Mouse (Mus musculus): Measurements from ENCODE around the gene Aurkaip1. TPM values are rescaled to one million over a fixed set of nuclear protein-coding genes. Genes with fewer than 3 reads are reported as not detected.
"Not testable (repeated sequence)": the region's sequence is repeated elsewhere in the genome, so short reads cannot be mapped to it uniquely, and the experiment has no call there.

Gene Aurkaip1
- 100 to 1,000 TPM; 101 to 109 (median 102) TPM for total RNA-seq (2022)

DNA sequence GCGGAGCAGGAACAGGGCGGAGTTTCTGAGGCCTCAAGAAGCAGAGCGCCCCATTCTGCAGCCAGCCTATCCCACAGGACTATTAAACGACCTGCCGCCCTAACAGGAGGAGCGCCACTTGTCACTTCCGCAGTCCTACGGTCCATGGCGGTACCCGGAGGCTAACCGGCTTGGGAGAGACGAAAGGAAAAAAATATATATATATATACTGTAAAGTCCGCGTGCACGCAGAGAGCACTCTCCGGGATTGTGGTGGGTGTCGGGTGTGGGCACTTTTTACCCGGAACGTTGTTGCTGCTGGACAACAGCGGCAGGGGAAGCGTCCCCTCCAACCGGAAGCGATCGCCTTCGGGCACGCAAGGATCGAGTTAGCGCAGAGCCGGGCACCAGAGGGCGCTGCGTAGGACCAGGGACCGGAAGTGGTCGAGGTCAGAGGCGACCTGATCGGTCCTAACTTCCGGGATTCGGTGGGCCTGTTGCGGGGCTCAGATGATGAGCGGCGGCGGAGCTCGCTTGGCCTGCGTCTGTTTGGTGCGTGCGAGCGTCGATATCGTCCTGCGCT, at the start of gene Aurkaip1:
Aurkaip1 (plus strand) TSS at position 68 of the 562 bp plus-strand sequence.
- DNase-seq (ENCODE audit: low spot score in 2 of 2): peak; percentile 91 to 92

- no peak for DNase-seq (ENCODE audit: low spot score in 2 of 2)
Measured at GRCm38 (mm10) chr4:155783486-155784080, 47.5 kb upstream of the Aurkaip1 start.

DNA sequence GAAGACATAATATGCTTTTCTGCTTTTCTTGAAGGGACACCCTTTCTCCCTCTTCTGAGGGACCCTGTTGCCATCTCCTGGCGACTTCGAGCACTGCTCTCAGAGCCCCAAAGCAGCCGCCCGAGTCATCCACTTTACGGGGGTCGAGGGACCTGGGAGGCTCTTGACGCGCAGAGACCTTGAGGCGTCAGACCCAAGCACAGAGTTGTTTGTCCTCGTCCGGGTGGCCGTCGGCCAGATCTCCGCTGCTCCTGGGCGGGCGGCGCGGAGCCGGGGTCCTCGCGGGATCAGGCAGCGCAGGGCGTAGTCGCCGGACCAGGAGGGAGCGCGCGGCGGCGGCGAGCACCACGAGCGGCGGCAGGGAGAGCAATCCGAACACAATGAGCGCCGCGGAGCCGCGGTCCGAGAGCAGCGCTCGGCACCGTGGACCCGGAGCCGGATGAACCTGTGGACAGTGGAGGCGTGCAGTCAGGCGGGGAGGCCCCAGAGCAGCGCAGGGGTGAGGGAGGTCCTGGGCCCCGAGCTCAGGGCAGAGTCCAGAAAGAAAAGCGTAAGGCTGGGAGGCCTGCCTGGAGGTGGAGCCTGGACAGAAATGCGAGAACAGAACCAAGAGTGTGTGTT, 46.9 kb upstream of the Aurkaip1 start:
- DNase-seq (ENCODE audit: low spot score in 2 of 2): peak in 1 of 2 experiments; percentile 64

GRCm38 (mm10) chr4:155785246-155785645, 45.8 kb upstream of the Aurkaip1 start:
- no peak for DNase-seq (ENCODE audit: low spot score in 2 of 2)

DNA sequence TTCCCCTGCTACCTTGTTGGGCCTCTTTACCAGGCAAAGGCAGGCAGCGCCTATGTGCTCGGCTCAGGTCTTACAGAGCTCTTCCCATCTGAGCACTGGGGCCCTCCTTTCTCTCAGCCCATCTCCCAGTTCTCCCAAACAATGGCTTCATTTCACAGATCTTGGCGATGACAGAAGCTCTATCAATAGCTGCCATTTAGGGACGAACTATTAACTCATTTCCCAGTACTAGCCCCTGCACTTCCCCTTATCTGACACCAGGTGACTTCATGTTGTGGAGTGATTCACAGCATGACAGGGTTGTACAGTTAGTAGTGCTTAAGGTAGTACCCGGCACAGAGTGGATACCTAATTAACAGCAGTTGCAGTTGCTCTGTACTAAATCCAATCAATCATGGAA, 45.3 kb upstream of the Aurkaip1 start, which contains the start of gene Tmem88b:
Tmem88b (minus strand) TSS at position 56 of the 400 bp plus-strand sequence.
- DNase-seq (ENCODE audit: low spot score in 2 of 2): no peak

DNA sequence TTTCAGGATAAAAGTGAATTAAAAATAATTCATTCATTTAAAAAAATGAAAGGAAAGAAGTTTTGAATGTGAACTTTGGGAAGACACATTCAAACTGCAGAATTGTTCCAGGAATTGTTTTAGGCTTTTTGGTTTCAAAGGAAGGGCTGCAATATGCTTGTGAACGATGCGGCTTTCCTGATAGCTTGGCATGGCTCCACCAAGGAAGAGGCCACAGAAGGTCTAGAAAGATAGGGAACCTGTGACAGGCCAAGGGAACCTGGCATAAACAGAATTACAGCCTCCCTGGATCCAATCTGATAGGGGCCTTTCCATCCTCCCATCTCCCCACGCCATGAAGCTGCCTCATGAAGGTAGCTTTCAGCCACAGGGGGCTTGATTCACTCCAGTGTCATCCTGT, 42.8 kb upstream of the Aurkaip1 start:
- no peak for DNase-seq (ENCODE audit: low spot score in 2 of 2)

GRCm38 (mm10) chr4:155788833-155789232, 42.2 kb upstream of the Aurkaip1 start:
- not testable (repeated sequence) for DNase-seq (ENCODE audit: low spot score in 2 of 2)

DNA sequence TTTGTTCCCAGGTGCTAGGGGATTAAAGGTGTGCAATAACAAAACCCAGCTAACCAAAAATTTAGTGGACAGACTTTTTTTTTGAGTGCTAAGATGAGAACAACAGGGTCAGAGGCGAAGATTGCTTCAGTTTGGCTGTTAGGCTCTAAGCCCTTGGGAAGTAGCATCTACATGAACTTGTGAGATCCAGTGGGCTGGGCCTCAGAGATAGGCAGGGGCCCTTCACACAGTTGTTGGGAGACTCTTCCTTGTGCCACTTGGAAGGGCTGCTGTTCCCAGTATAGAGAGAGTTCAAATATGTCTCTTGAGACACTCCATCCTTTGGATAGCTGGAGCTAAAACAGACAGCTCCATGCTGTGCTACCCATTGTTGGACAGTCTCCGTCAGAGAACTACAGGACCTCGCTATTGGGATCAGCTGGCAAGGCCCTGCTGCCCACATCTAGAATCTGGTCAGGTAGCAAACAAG, 41.0 kb upstream of the Aurkaip1 start, which contains the start of gene Ankrd65:
Ankrd65 (plus strand) TSS at position 419 of the 469 bp plus-strand sequence.
- DNase-seq (ENCODE audit: low spot score in 2 of 2): no peak

DNA sequence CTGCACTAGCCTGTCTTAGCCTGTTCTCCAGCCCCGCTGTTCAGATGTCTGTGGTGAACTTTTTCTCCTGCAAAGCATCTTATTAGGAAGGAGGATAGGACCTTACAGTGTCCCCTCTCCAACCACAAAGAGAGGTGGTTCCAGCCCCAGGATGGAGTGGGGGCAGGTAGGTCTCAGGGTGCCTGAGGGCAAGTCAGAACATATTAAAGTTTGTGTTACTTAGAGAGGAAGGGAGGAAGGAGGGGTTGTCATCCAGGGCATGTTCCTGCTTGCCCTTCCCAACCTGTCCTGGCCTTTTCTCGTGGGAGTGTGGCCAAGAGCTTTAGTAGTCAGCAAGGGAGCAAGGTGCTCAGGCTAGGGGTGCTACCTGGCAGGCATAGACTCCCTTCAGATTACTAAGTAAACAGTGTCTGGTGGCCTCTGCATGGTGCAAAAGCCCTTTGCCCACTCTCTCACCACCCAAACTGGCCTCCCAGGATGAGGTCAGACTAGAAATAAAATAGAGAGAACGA, 40.4 kb upstream of the Aurkaip1 start:
- DNase-seq (ENCODE audit: low spot score in 2 of 2): no peak

GRCm38 (mm10) chr4:155791240-155791933, 39.7 kb upstream of the Aurkaip1 start:
- DNase-seq (ENCODE audit: low spot score in 2 of 2): no peak

GRCm38 (mm10) chr4:155793730-155794129, 37.3 kb upstream of the Aurkaip1 start:
- no peak for DNase-seq (ENCODE audit: low spot score in 2 of 2)

GRCm38 (mm10) chr4:155802075-155802474, 29.0 kb upstream of the Aurkaip1 start:
- no peak for DNase-seq (ENCODE audit: low spot score in 2 of 2)

- no peak for DNase-seq (ENCODE audit: low spot score in 2 of 2)
Measured at GRCm38 (mm10) chr4:155802741-155803339, 28.2 kb upstream of the Aurkaip1 start, which contains the start of gene Mrpl20. Gene Mrpl20, plus strand, starts transcription at chr4:155802878.

- DNase-seq (ENCODE audit: low spot score in 2 of 2): peak; percentile 87 to 97
Measured at GRCm38 (mm10) chr4:155803340-155804041, 27.6 kb upstream of the Aurkaip1 start.

GRCm38 (mm10) chr4:155807841-155808240, 23.2 kb upstream of the Aurkaip1 start:
- DNase-seq (ENCODE audit: low spot score in 2 of 2): no peak

DNA sequence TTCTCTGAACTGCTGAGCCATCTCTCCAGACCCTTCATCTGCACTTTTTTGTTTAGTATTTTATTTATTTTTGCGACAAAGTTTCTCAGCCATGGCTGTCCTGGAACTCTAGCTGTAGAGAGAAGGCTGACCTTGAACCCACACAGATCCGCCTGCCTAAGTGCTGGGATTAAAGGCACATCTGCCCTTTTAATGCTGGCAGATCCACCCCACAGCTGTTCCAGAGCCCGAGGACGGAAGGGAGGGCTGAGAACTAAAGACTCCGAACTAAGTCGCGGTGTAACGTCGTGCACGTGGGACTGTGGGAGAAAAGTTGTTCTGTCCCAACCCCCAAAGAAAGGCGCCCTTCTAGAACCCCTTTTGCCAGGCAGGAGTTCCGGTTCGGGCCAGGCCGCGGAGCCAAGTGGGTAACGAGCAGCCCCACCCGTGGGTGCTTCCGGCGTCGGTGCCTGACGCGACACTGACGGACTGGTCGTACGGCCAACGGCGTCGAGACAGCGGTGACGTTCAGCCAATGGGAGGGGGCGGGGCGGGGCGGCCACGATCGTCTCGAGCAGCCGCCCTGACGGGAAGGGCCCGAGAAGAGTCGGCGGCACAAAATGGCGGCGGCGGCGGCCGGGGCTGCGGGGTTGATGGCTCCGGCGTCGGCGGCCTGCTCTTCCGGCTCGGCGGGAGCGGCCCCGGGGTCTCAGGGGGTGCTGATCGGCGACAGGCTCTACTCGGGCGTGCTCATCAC, 19.0 kb upstream of the Aurkaip1 start, which contains the start of gene Ccnl2:
Ccnl2 (plus strand) TSS at position 561 of the 736 bp plus-strand sequence.
- DNase-seq (ENCODE audit: low spot score in 2 of 2): peak; percentile 74 to 93

GRCm38 (mm10) chr4:155812665-155813181, 18.3 kb upstream of the Aurkaip1 start:
- DNase-seq (ENCODE audit: low spot score in 2 of 2): no peak

- no peak for DNase-seq (ENCODE audit: low spot score in 2 of 2)
Measured at GRCm38 (mm10) chr4:155817533-155817932, 13.5 kb upstream of the Aurkaip1 start.

DNA sequence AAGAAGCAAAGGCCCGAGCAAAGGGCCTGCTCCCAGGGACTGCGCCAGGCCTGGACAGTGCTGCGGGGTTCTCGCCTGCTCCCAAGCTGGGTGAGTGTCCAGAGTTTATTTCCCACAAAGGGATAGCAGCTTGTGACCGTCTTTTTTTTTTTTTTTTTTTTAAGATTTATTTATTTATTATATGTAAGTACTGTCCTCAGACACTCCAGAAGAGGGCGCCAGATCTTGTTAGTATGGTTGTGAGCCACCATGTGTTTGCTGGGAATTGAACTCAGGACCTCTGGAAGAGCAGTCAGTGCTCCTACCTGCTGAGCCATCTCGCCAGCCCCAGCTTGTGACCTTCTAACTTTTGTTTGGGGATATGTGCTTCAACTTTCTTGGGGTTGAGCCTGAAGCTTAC, 10.0 kb upstream of the Aurkaip1 start:
- DNase-seq (ENCODE audit: low spot score in 2 of 2): no peak
